Mouse (Mus musculus): ENCODE results near the gene Sp7. TPM values are rescaled to one million over a fixed set of nuclear protein-coding genes. Genes with fewer than 3 reads are reported as not detected.
A peak's percentile ranks its signal among the peaks of the same experiment; 100 is the strongest.

The Sp7 gene
- polyA plus RNA-seq, 1 experiment from 2014 or later, result 45.0 TPM

- Histone ChIP-seq H3K4me1 (ENCODE audit: control insufficient read depth, insufficient read depth, low read length) (peaks cover 34% of the 10 kb centered on the region), H3K9me3 (ENCODE audit: control insufficient read depth, low read length) (no peaks in the 10 kb centered on the region), H3K27me3 (replicated peaks; ENCODE audit: control insufficient read depth, insufficient read depth, low read length) (peaks cover 29% of the 10 kb centered on the region), H3K9ac (ENCODE audit: low read depth, low read length) (peak overlapping the region; percentile 49), H3K4me2 (ENCODE audit: low read depth, low read length) (peak overlapping the region; percentile 44), H3K27ac (replicated peaks; ENCODE audit: low read depth, low read length) (peak overlapping the region; percentile 35; the same call in 1 of the 2 replicates), H3K4me3 (ENCODE audit: low read depth, low read length) (peak overlapping the region; percentile 19), H3K36me3 (ENCODE audit: control insufficient read depth, insufficient read depth, low read length) (no peaks in the 10 kb centered on the region)
- 6% methylated on average over 23 of the region's 25 CpGs for WGBS
- no peak for DNase-seq (ENCODE audit: low spot score)
- ATAC-seq (ENCODE audit: low read depth), result no peak
These were observed 8.9 kb downstream of the Sp7 start for GRCm38 (mm10) chr15:102358126-102358525.

- Histone ChIP-seq H3K27ac (replicated peaks; ENCODE audit: low read depth, low read length) (peak overlapping the region; percentile 87), H3K27me3 (replicated peaks; ENCODE audit: control insufficient read depth, insufficient read depth, low read length) (peaks cover 29% of the 10 kb centered on the region), H3K4me1 (ENCODE audit: control insufficient read depth, insufficient read depth, low read length) (peaks cover 34% of the 10 kb centered on the region), H3K4me2 (ENCODE audit: low read depth, low read length) (peak overlapping the region; percentile 86), H3K36me3 (ENCODE audit: control insufficient read depth, insufficient read depth, low read length) (no peaks in the 10 kb centered on the region), H3K9me3 (ENCODE audit: control insufficient read depth, low read length) (no peaks in the 10 kb centered on the region), H3K9ac (ENCODE audit: low read depth, low read length) (peak overlapping the region; percentile 78), H3K4me3 (ENCODE audit: low read depth, low read length) (peak overlapping the region; percentile 50)
- ATAC-seq (ENCODE audit: low read depth) (no peak), DNase-seq (ENCODE audit: low spot score) (no peak)
- 32% methylated on average over 16 of the region's 16 CpGs for WGBS
These were observed 10.3 kb downstream of the Sp7 start for GRCm38 (mm10) chr15:102356501-102357325.

GRCm38 (mm10) chr15:102355871-102356441 lies 11.0 kb downstream of the Sp7 start:
- peak overlapping the region; percentile 87 for H3K27ac ChIP-seq (replicated peaks; ENCODE audit: low read depth, low read length)

GRCm38 (mm10) chr15:102355134-102355870 lies 11.7 kb downstream of the Sp7 start:
- DNase-seq (ENCODE audit: low spot score), result peak; percentile 89
- ATAC-seq (ENCODE audit: low read depth), result peak; percentile 71

More at GRCm38 (mm10) chr15:102355871-102356441, 11.0 kb downstream of the Sp7 start:
- 1% methylated on average over 16 of the region's 38 CpGs for WGBS
- H3K4me2 ChIP-seq (ENCODE audit: low read depth, low read length), result peak overlapping the region; percentile 86
- peak overlapping the region; percentile 78 for H3K9ac ChIP-seq (ENCODE audit: low read depth, low read length)
- peaks cover 29% of the 10 kb centered on the region for H3K27me3 ChIP-seq (replicated peaks; ENCODE audit: control insufficient read depth, insufficient read depth, low read length)
- peaks cover 37% of the 10 kb centered on the region for H3K4me1 ChIP-seq (ENCODE audit: control insufficient read depth, insufficient read depth, low read length)
- peak overlapping the region; percentile 50 for H3K4me3 ChIP-seq (ENCODE audit: low read depth, low read length)
- ATAC-seq (ENCODE audit: low read depth) (peak; percentile 62), DNase-seq (ENCODE audit: low spot score) (peak; percentile 72)
- no peaks in the 10 kb centered on the region for H3K9me3 ChIP-seq (ENCODE audit: control insufficient read depth, low read length)
- no peaks in the 10 kb centered on the region for H3K36me3 ChIP-seq (ENCODE audit: control insufficient read depth, insufficient read depth, low read length)

GRCm38 (mm10) chr15:102353986-102354385 lies 13.0 kb downstream of the Sp7 start:
- H3K4me2 ChIP-seq (ENCODE audit: low read depth, low read length), result no peak overlapping the region
- no peaks in the 10 kb centered on the region for H3K36me3 ChIP-seq (ENCODE audit: control insufficient read depth, insufficient read depth, low read length)
- no peak overlapping the region for H3K4me3 ChIP-seq (ENCODE audit: low read depth, low read length)
- H3K27me3 ChIP-seq (replicated peaks; ENCODE audit: control insufficient read depth, insufficient read depth, low read length), result peaks cover 25% of the 10 kb centered on the region
- 79% methylated on average over 2 of the region's 2 CpGs for WGBS
- H3K9me3 ChIP-seq (ENCODE audit: control insufficient read depth, low read length), result no peaks in the 10 kb centered on the region
- no peak for ATAC-seq (ENCODE audit: low read depth)
- no peak for DNase-seq (ENCODE audit: low spot score)
- H3K27ac ChIP-seq (replicated peaks; ENCODE audit: low read depth, low read length), result no peak overlapping the region
- H3K4me1 ChIP-seq (ENCODE audit: control insufficient read depth, insufficient read depth, low read length), result peaks cover 39% of the 10 kb centered on the region
- no peak overlapping the region for H3K9ac ChIP-seq (ENCODE audit: low read depth, low read length)

More at GRCm38 (mm10) chr15:102355134-102355870, 11.7 kb downstream of the Sp7 start:
- no peaks in the 10 kb centered on the region for H3K9me3 ChIP-seq (ENCODE audit: control insufficient read depth, low read length)
- peak overlapping the region; percentile 78 for H3K9ac ChIP-seq (ENCODE audit: low read depth, low read length)
- peak overlapping the region; percentile 50 for H3K4me3 ChIP-seq (ENCODE audit: low read depth, low read length)
- H3K27ac ChIP-seq (replicated peaks; ENCODE audit: low read depth, low read length), result peak overlapping the region; percentile 87
- peaks cover 37% of the 10 kb centered on the region for H3K4me1 ChIP-seq (ENCODE audit: control insufficient read depth, insufficient read depth, low read length)
- H3K4me2 ChIP-seq (ENCODE audit: low read depth, low read length), result peak overlapping the region; percentile 86
- H3K36me3 ChIP-seq (ENCODE audit: control insufficient read depth, insufficient read depth, low read length), result no peaks in the 10 kb centered on the region
- H3K27me3 ChIP-seq (replicated peaks; ENCODE audit: control insufficient read depth, insufficient read depth, low read length), result peaks cover 29% of the 10 kb centered on the region
- under 1% methylated on average over 40 of the region's 49 CpGs for WGBS

GRCm38 (mm10) chr15:102352177-102352576 lies 14.8 kb downstream of the Sp7 start:
- peaks cover 2% of the 10 kb centered on the region for H3K36me3 ChIP-seq (ENCODE audit: control insufficient read depth, insufficient read depth, low read length)
- H3K9ac ChIP-seq (ENCODE audit: low read depth, low read length), result no peak overlapping the region
- no peak overlapping the region for H3K4me2 ChIP-seq (ENCODE audit: low read depth, low read length)
- H3K9me3 ChIP-seq (ENCODE audit: control insufficient read depth, low read length), result no peaks in the 10 kb centered on the region
- H3K4me3 ChIP-seq (ENCODE audit: low read depth, low read length), result no peak overlapping the region
- peaks cover 22% of the 10 kb centered on the region for H3K4me1 ChIP-seq (ENCODE audit: control insufficient read depth, insufficient read depth, low read length)
- H3K27ac ChIP-seq (replicated peaks; ENCODE audit: low read depth, low read length), result no peak overlapping the region
- peaks cover 9% of the 10 kb centered on the region for H3K27me3 ChIP-seq (replicated peaks; ENCODE audit: control insufficient read depth, insufficient read depth, low read length)
- WGBS, result 53% methylated on average over 2 of the region's 2 CpGs
- ATAC-seq (ENCODE audit: low read depth) (no peak), DNase-seq (ENCODE audit: low spot score) (no peak)

GRCm38 (mm10) chr15:102350942-102351291 lies 16.1 kb downstream of the Sp7 start:
- peak overlapping the region; percentile 76 for H3K9ac ChIP-seq (ENCODE audit: low read depth, low read length)
- DNase-seq (ENCODE audit: low spot score) (no peak), ATAC-seq (ENCODE audit: low read depth) (peak; percentile 19; the same call in 1 of the 2 replicates)
- H3K27ac ChIP-seq (replicated peaks; ENCODE audit: low read depth, low read length), result peak overlapping the region; percentile 66; the same call in 1 of the 2 replicates
- peaks cover 14% of the 10 kb centered on the region for H3K36me3 ChIP-seq (ENCODE audit: control insufficient read depth, insufficient read depth, low read length)
- no peaks in the 10 kb centered on the region for H3K9me3 ChIP-seq (ENCODE audit: control insufficient read depth, low read length)
- 8% methylated on average over 11 of the region's 11 CpGs for WGBS
- H3K4me2 ChIP-seq (ENCODE audit: low read depth, low read length), result peak overlapping the region; percentile 72
- peak overlapping the region; percentile 68 for H3K4me3 ChIP-seq (ENCODE audit: low read depth, low read length)
- 0 out of 2 replicates have a peak, but pooled peaks cover 2% of the 10 kb centered on the region for H3K27me3 ChIP-seq (replicated peaks; ENCODE audit: control insufficient read depth, insufficient read depth, low read length)
- H3K4me1 ChIP-seq (ENCODE audit: control insufficient read depth, insufficient read depth, low read length), result peaks cover 14% of the 10 kb centered on the region

DNA sequence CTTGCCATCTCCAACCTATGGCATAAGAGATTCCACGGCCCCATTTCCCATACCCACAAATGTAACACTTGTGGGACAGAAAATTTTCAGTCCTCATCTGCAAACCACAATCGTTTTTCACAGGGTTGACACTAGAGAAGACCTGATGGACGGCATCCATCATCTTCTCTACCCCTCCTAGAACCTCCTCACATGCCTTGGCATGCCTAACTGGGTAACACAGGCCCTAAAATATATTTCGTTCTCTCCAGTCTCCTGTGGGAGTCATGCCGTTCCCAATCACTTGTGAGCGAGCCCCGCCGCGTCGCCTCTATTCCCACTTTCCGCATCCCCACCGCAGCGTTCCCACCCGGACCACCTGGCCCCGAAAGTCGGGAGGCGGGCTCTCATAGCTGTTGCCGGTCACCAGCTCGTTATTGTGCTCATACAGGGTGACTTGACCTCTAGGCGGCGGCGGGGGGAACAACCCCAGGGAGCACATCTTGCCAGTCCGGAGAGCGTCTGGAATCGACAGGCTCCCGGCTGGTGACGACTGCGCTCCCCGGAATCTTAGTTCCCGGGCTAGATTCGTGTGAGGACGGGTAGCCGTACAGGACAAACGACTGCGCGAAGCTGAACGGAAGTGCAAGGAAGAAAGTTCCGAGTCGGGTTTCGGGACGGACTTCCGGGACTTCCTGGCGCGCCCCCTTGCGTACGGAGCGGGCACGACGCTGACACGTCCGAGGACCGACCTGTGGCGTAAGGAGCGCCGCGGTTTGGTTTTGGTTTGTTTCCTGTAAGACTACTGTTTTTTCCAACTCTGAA lies 16.6 kb downstream of the Sp7 start, which contains the start of gene Aaas:
Aaas (minus strand) TSS at position 634 of the 804 bp plus-strand sequence.
- DNase-seq (ENCODE audit: low spot score) (peak; percentile 98), ATAC-seq (ENCODE audit: low read depth) (peak; percentile 90)
- H3K4me2 ChIP-seq (ENCODE audit: low read depth, low read length), result peak within 1 kb of the TSS; percentile 72
- H3K4me3 ChIP-seq (ENCODE audit: low read depth, low read length), result peak within 1 kb of the TSS; percentile 68
- no peaks in the 10 kb centered on the region for H3K27me3 ChIP-seq (replicated peaks; ENCODE audit: control insufficient read depth, insufficient read depth, low read length)
- no peaks in the 10 kb centered on the region for H3K9me3 ChIP-seq (ENCODE audit: control insufficient read depth, low read length)
- under 1% methylated on average over 56 of the region's 56 CpGs for WGBS
- peaks cover 12% of the 10 kb centered on the region for H3K4me1 ChIP-seq (ENCODE audit: control insufficient read depth, insufficient read depth, low read length)
- peak within 1 kb of the TSS; percentile 66; the same call in 1 of the 2 replicates for H3K27ac ChIP-seq (replicated peaks; ENCODE audit: low read depth, low read length)
- peak within 1 kb of the TSS; percentile 76 for H3K9ac ChIP-seq (ENCODE audit: low read depth, low read length)
- H3K36me3 ChIP-seq (ENCODE audit: control insufficient read depth, insufficient read depth, low read length), result peaks cover 20% of the 10 kb centered on the region
